Mouse (Mus musculus) G1E (cell line): Measurements from ENCODE around the gene Gtf2h3.

Experiments used
- CTCF ChIP-seq: IDR thresholded peaks from 2 replicates; pipeline ENCODE4 v1.5.1; 2012; ENCODE audit warnings: low read depth, low read length, inconsistent platforms, mixed read lengths
- GATA1 ChIP-seq: IDR thresholded peaks from 2 replicates; pipeline ENCODE4 v1.6.1; 2012; ENCODE audit warnings: borderline replicate concordance, low read length, inconsistent platforms, mixed read lengths
- GATA2 ChIP-seq: IDR thresholded peaks from 2 replicates; pipeline ENCODE4 v1.6.1; 2012; ENCODE audit warnings: low read depth, low read length, inconsistent platforms, borderline replicate concordance
- POLR2AphosphoS5 ChIP-seq: IDR thresholded peaks from 2 replicates; pipeline ENCODE4 v1.6.1; 2012; ENCODE audit warnings: low read depth, low read length, inconsistent platforms; ENCODE audit not compliant: insufficient replicate concordance
- TAL1 ChIP-seq: conservative IDR thresholded peaks from 2 replicates; pipeline ENCODE4 v1.6.1; 2012; ENCODE audit warnings: low read depth, low read length, inconsistent platforms, mixed read lengths

GRCm38 (mm10) chr5:124540383-124540786 is 38.6 kb upstream of the Gtf2h3 start, which contains the start of gene Tmed2:
- TF ChIP-seq GATA1 (no peak), CTCF (no peak), TAL1 (no peak), GATA2 (no peak), POLR2AphosphoS5 (no peak)
